8 mouse cellular contexts compared by ENCODE assay signal in genomic region chr1:184729357-184730140, GRCm38 (mm10). TPM values are rescaled to one million over a fixed set of nuclear protein-coding genes. Genes with fewer than 3 reads are reported as not detected.
DNase-seq lines count a peak whose midpoint lies in the region; ATAC-seq and TF ChIP-seq lines count a peak whose summit lies in the region.

No protein-coding gene starts in this region.

- H3K9ac ChIP-seq in forebrain, embryonic 12.5 days = no peak overlapping the region
- H3K9ac ChIP-seq in lung, embryonic 14.5 days = peak overlapping the region; percentile 88

- H3K4me1 ChIP-seq in forebrain, embryonic 10.5 days = peaks cover 31% of the 10 kb centered on the region
- peaks cover 26% of the 10 kb centered on the region for H3K4me1 ChIP-seq in forebrain, embryonic 12.5 days
- H3K4me1 ChIP-seq in testis, adult 2 months (ENCODE audit: control insufficient read depth, insufficient read depth, low read length) = peaks cover 28% of the 10 kb centered on the region
- peaks cover 5% of the 10 kb centered on the region; the same call in 1 of the 2 replicates for H3K4me1 ChIP-seq in lung, embryonic 14.5 days (ENCODE audit: insufficient read depth)

- no peak for TF ChIP-seq CTCF in testis, adult 2 months (IDR thresholded peaks at IDR 0.05; ENCODE audit: control insufficient read depth, insufficient read depth, insufficient replicate concordance, low read depth, low read length)
- no peak for TF ChIP-seq CTCF in lung, embryonic 14.5 days (IDR thresholded peaks at IDR 0.05; ENCODE audit: low read depth)

- H3K27me3 ChIP-seq in forebrain, embryonic 10.5 days (ENCODE audit: poor library complexity, severe bottlenecking) = peaks cover 99% of the 10 kb centered on the region
- peaks cover 98% of the 10 kb centered on the region for H3K27me3 ChIP-seq in forebrain, embryonic 12.5 days
- peaks cover 20% of the 10 kb centered on the region for H3K27me3 ChIP-seq in testis, adult 2 months (ENCODE audit: control insufficient read depth, insufficient read depth, low read length)
- H3K27me3 ChIP-seq in lung, embryonic 14.5 days (ENCODE audit: insufficient read depth, low read length) = peaks cover 80% of the 10 kb centered on the region

- WGBS in forebrain, embryonic 10.5 days = 1% methylated on average over 19 of the region's 19 CpGs
- WGBS in forebrain, embryonic 12.5 days = under 1% methylated on average over 19 of the region's 19 CpGs
- WGBS in lung, embryonic 14.5 days = 21% methylated on average over 19 of the region's 19 CpGs

- H3K27ac ChIP-seq in forebrain, embryonic 10.5 days = no peak overlapping the region
- H3K27ac ChIP-seq in forebrain, embryonic 12.5 days = no peak overlapping the region
- peak overlapping the region; percentile 30; the same call in 1 of the 2 replicates for H3K27ac ChIP-seq in testis, adult 2 months (ENCODE audit: control insufficient read depth, insufficient read depth, low read depth, low read length)
- H3K27ac ChIP-seq in lung, embryonic 14.5 days (ENCODE audit: low read depth) = no peak overlapping the region

- no peak for DNase-seq in forebrain, embryonic 10.5 days (ENCODE audit: extremely low spot score, low spot score)
- no peak for DNase-seq in testis, postnatal 14 days (ENCODE audit: low spot score)
- DNase-seq in lung, embryonic 14.5 days = peak; percentile 42
- peak; percentile 80 for DNase-seq in yolk sac, embryonic 10.5 days (ENCODE audit: low spot score)
- DNase-seq in adrenal gland, postnatal 36 days = no peak
- DNase-seq in natural killer cell, adult 2 months (ENCODE audit: low spot score in 2 of 2) = no peak

- no peak overlapping the region for H3K4me2 ChIP-seq in forebrain, embryonic 12.5 days
- peak overlapping the region; percentile 79 for H3K4me2 ChIP-seq in lung, embryonic 14.5 days

- TF ChIP-seq POLR2A in testis, adult 2 months (IDR thresholded peaks at IDR 0.05; ENCODE audit: control insufficient read depth, low read depth, low read length) = no peak

- no peaks in the 10 kb centered on the region for H3K36me3 ChIP-seq in forebrain, embryonic 10.5 days (replicated peaks)
- no peaks in the 10 kb centered on the region for H3K36me3 ChIP-seq in forebrain, embryonic 12.5 days (replicated peaks)
- no peaks in the 10 kb centered on the region for H3K36me3 ChIP-seq in testis, adult 2 months (ENCODE audit: control insufficient read depth, insufficient read depth, low read length)
- peaks cover 22% of the 10 kb centered on the region for H3K36me3 ChIP-seq in lung, embryonic 14.5 days (ENCODE audit: insufficient read depth)

- no peaks in the 10 kb centered on the region for H3K9me3 ChIP-seq in forebrain, embryonic 10.5 days
- H3K9me3 ChIP-seq in forebrain, embryonic 12.5 days = no peaks in the 10 kb centered on the region
- no peaks in the 10 kb centered on the region for H3K9me3 ChIP-seq in lung, embryonic 14.5 days (ENCODE audit: low read depth, low read length)

- peak overlapping the region; percentile 63; the same call in 1 of the 2 replicates for H3K4me3 ChIP-seq in forebrain, embryonic 10.5 days
- no peak overlapping the region for H3K4me3 ChIP-seq in forebrain, embryonic 12.5 days (replicated peaks)
- H3K4me3 ChIP-seq in testis, adult 2 months (ENCODE audit: control insufficient read depth, low read depth, low read length) = no peak overlapping the region
- H3K4me3 ChIP-seq in lung, embryonic 14.5 days (ENCODE audit: low read depth, low read length) = peak overlapping the region; percentile 76

- ATAC-seq in forebrain, embryonic 12.5 days (ENCODE audit: low FRiP score) = no peak
- ATAC-seq in lung, embryonic 14.5 days (ENCODE audit: insufficient read depth) = no peak

RNA-seq across cellular contexts. Expression of gene Hlx, which starts 2.9 kb away (rescaled TPM):
- 3.2 and 3.3 TPM in 2 replicates for polyA plus RNA-seq in forebrain, embryonic 10.5 days (2016; fragmentation: Nextera tagmentation; extraction: Ambion mirVana)
- polyA plus RNA-seq in forebrain, embryonic 12.5 days (2016; fragmentation: Nextera tagmentation; extraction: Ambion mirVana) = 2.7 and 3.1 TPM in 2 replicates
- polyA plus RNA-seq in testis, adult 2 months (2012; rRNA removed) = 0.28 and 0.51 TPM in 2 replicates
- polyA plus RNA-seq in lung, embryonic 14.5 days (2014; fragmentation: Nextera tagmentation; extraction: Ambion mirVana) = 27.8 and 28.2 TPM in 2 replicates
- total RNA-seq in adrenal gland, postnatal 36 days (2021) = 10 to 100 TPM in 1 of 2 experiments, 1 to 10 TPM in 1; 7.2 to 14.6 TPM

Comparison
In these comparisons a context has a peak if more than half of its experiments do, and no peak if none do; other contexts are left out.
1. H3K4me3 ChIP-seq: peak in forebrain, embryonic 10.5 days (single experiment) and lung, embryonic 14.5 days (single experiment); none in forebrain, embryonic 12.5 days (single experiment) and testis, adult 2 months (single experiment).
2. DNase-seq: peak in lung, embryonic 14.5 days (single experiment) and yolk sac, embryonic 10.5 days (single experiment); none in forebrain, embryonic 10.5 days (single experiment), testis, postnatal 14 days (single experiment), adrenal gland, postnatal 36 days (0 of 2) and natural killer cell, adult 2 months (0 of 2).